28 mouse cellular contexts compared by ENCODE assay signal in the genomic region with DNA sequence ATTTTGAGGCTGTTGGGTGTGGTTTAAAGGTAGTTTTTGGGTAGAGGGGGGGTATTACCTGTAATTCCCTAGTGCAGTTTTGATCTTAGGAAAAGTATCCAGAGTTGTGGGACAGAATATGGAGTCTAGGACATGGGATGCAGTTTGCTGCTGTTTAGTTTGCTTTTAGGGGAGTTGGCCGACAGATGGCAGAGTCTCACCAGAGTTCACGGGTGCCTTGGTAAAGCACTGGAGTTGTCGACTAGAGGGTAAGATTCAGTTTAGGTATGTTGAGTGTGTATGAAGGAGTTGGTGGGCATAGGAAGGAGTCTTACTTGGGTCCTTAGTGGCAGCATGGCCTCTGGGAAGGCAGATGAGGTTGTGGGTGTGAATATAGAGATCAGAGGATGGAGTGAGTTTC.
A peak's percentile ranks its signal among the peaks of the same experiment; 100 is the strongest.
DNase-seq lines count a peak whose midpoint lies in the region; TF ChIP-seq lines count a peak whose summit lies in the region.
"Had no signal": no experiment of that assay in that cellular context is flagged by ENCODE, and none has a peak within 500 bp of the region (broad histone marks: within the 10 kb centered on the region; RNA-seq: fewer than 3 reads in every experiment).

No protein-coding gene starts in this region.

- intact Hi-C loops in gastrocnemius, adult 2 months (cut with DNase I), result no loop called here

- no peak overlapping the region for H3K27ac ChIP-seq in layer of hippocampus, adult 2 months
- H3K27ac ChIP-seq in CH12.LX (ENCODE audit: insufficient read depth, low read depth) (no peak overlapping the region), ES-E14 (ENCODE audit: insufficient read depth, low read depth, low read length, poor library complexity, severe bottlenecking) (no peak overlapping the region)
- no peak overlapping the region for H3K27ac ChIP-seq in cortical plate, adult 2 months (ENCODE audit: insufficient read depth, low read length)
- H3K27ac ChIP-seq in gastrocnemius, adult 2 months, result no peak overlapping the region
- H3K27ac ChIP-seq: embryonic facial prominence, embryonic 12.5 days; hindbrain, embryonic 14.5 days; liver, embryonic 12.5 days; macrophage; midbrain, embryonic 13.5 days; neural tube, embryonic 13.5 days had no signal

- no peak for TF ChIP-seq POLR2A in CH12.LX (IDR thresholded peaks at IDR 0.05; ENCODE audit: low read depth, low read length)
- TF ChIP-seq POLR2A in cortical plate, adult 2 months (IDR thresholded peaks at IDR 0.05; ENCODE audit: extremely low read depth, insufficient read depth, low read length), result no peak

- no peak overlapping the region for H3K9ac ChIP-seq in CH12.LX (ENCODE audit: insufficient read depth, low read depth)
- 0 out of 2 replicates have a peak overlapping the region, but pooled peaks have one; percentile 38 for H3K9ac ChIP-seq in ES-E14 (ENCODE audit: insufficient read depth, low read depth, low read length, poor library complexity, severe bottlenecking)
- H3K9ac ChIP-seq: embryonic facial prominence, embryonic 12.5 days; hindbrain, embryonic 14.5 days; liver, embryonic 12.5 days; liver, postnatal 0 days; midbrain, embryonic 13.5 days; neural tube, embryonic 13.5 days had no signal

- H3K4me3 ChIP-seq in layer of hippocampus, adult 2 months, result no peak overlapping the region
- H3K4me3 ChIP-seq in CH12.LX (replicated peaks in 1 of 3; ENCODE audit: low read depth in 2 of 3, low read length in 2 of 3, poor library complexity in 1 of 3) (no peak overlapping the region), ES-E14 (ENCODE audit: insufficient read depth in 1 of 2, low read depth in 1 of 2, low read length in 2 of 2, poor library complexity in 1 of 2, severe bottlenecking in 1 of 2) (no peak overlapping the region)
- H3K4me3 ChIP-seq in cortical plate, adult 2 months (ENCODE audit: insufficient read depth, low read length), result no peak overlapping the region
- no peak overlapping the region for H3K4me3 ChIP-seq in gastrocnemius, adult 2 months
- H3K4me3 ChIP-seq: embryonic facial prominence, embryonic 12.5 days; liver, embryonic 12.5 days; midbrain, embryonic 13.5 days; neural tube, embryonic 13.5 days had no signal

- no peaks in the 10 kb centered on the region for H3K36me3 ChIP-seq in CH12.LX (replicated peaks in 1 of 2; ENCODE audit: control insufficient read depth in 1 of 2, insufficient read depth in 1 of 2, low read length in 1 of 2)
- H3K36me3 ChIP-seq in ES-E14 (ENCODE audit: control insufficient read depth, insufficient read depth, low read length, poor library complexity, severe bottlenecking), result no peaks in the 10 kb centered on the region
- H3K36me3 ChIP-seq: embryonic facial prominence, embryonic 12.5 days; liver, embryonic 12.5 days; midbrain, embryonic 13.5 days; neural tube, embryonic 13.5 days had no signal

- TF ChIP-seq EP300 in CH12.LX (IDR thresholded peaks at IDR 0.05; ENCODE audit: low read length), result no peak

- TF ChIP-seq RAD21 in CH12.LX (IDR thresholded peaks at IDR 0.05; ENCODE audit: low read depth, low read length), result peak; percentile 84

- DNase-seq in layer of hippocampus, adult 2 months (ENCODE audit: low spot score in 2 of 2), result no peak
- no peak for DNase-seq in layer of hippocampus, postnatal 10 days (ENCODE audit: low spot score in 2 of 2)
- DNase-seq in CH12.LX (ENCODE audit: extremely low read depth), result peak; percentile 47
- peak; percentile 34 for DNase-seq in ES-E14 (ENCODE audit: low read depth, low spot score)
- DNase-seq in gastrocnemius, adult 2 months, result no peak
- no peak for DNase-seq in adrenal gland, adult 2 months
- no peak for DNase-seq in left cerebral cortex, adult 9 months (ENCODE audit: low spot score in 2 of 2)
- DNase-seq: adrenal gland, postnatal 14 days; cerebellum, adult 2 months; cerebellum, postnatal 14 days; embryo, embryonic 11 days; gastrocnemius, postnatal 25 days; heart, adult 18-20 months; heart, postnatal 36 days; kidney, adult 11 months; kidney, postnatal 10 days; layer of hippocampus, adult 9-11 months; left cerebral cortex, postnatal 4 days; liver, postnatal 0 days; thymus, postnatal 14 days had no signal

- H3K4me2 ChIP-seq in CH12.LX (ENCODE audit: insufficient read depth, low read depth, poor library complexity, severe bottlenecking), result no peak overlapping the region
- H3K4me2 ChIP-seq: embryonic facial prominence, embryonic 12.5 days; heart, embryonic 11.5 days; hindbrain, embryonic 14.5 days; liver, embryonic 12.5 days; midbrain, embryonic 13.5 days; neural tube, embryonic 13.5 days had no signal

- dilution Hi-C loops in CH12.LX (cut with MboI; ENCODE audit: extremely low pct_ligation_motif_present, extremely low pct_unique_long_range_greater_than_20kb, low sequenced_read_pairs), result no loop called here

- no peaks in the 10 kb centered on the region for H3K79me2 ChIP-seq in CH12.LX (replicated peaks; ENCODE audit: control insufficient read depth, extremely low read depth, insufficient read depth, poor library complexity, severe bottlenecking)

- H3K9me3 ChIP-seq in CH12.LX (replicated peaks; ENCODE audit: low read length) (no peaks in the 10 kb centered on the region), ES-E14 (ENCODE audit: control insufficient read depth, insufficient read depth, low read depth, low read length) (no peaks in the 10 kb centered on the region)
- H3K9me3 ChIP-seq: embryonic facial prominence, embryonic 12.5 days; liver, embryonic 12.5 days; midbrain, embryonic 13.5 days; neural tube, embryonic 13.5 days had no signal

- H3K27me3 ChIP-seq in CH12.LX (replicated peaks), result peaks cover 4% of the 10 kb centered on the region
- H3K27me3 ChIP-seq: embryonic facial prominence, embryonic 12.5 days; liver, embryonic 12.5 days; midbrain, embryonic 13.5 days; neural tube, embryonic 13.5 days had no signal

- peak; percentile 48 for TF ChIP-seq CTCF in layer of hippocampus, adult 2 months (conservative IDR thresholded peaks at IDR 0.05)
- peak; percentile 12 to 72; a peak in 2 of 4 replicates for TF ChIP-seq CTCF in CH12.LX (conservative IDR thresholded peaks at IDR 0.05 in 1 of 2, IDR thresholded peaks at IDR 0.05 in 1 of 2; ENCODE audit: low read depth in 2 of 2, low read length in 2 of 2)
- TF ChIP-seq CTCF in cortical plate, adult 2 months (IDR thresholded peaks at IDR 0.05; ENCODE audit: extremely low read depth, insufficient read depth, low read length), result peak; percentile 24; the same call in 1 of the 2 replicates
- TF ChIP-seq CTCF in gastrocnemius, adult 2 months (IDR thresholded peaks at IDR 0.05), result no peak

- in situ Hi-C loops in CH12.LX (cut with MboI; ENCODE audit: low pct_ligation_motif_present, low pct_unique_long_range_greater_than_20kb, low sequenced_read_pairs), result no loop called here
- in situ Hi-C loops in ES-E14 (cut with MboI; ENCODE audit: low sequenced_read_pairs in 2 of 2, unreplicated experiment in 2 of 2), result no loop called here

- H3K4me1 ChIP-seq in CH12.LX (ENCODE audit: control insufficient read depth in 1 of 2, insufficient read depth in 2 of 2) (no peaks in the 10 kb centered on the region), ES-E14 (ENCODE audit: control insufficient read depth in 2 of 2, insufficient read depth in 2 of 2, low read length in 2 of 2, poor library complexity in 1 of 2) (no peaks in the 10 kb centered on the region)
- H3K4me1 ChIP-seq in cortical plate, adult 2 months (ENCODE audit: control insufficient read depth, insufficient read depth, low read length), result no peaks in the 10 kb centered on the region
- H3K4me1 ChIP-seq: embryonic facial prominence, embryonic 12.5 days; liver, embryonic 12.5 days; midbrain, embryonic 13.5 days; neural tube, embryonic 13.5 days had no signal

TF ChIP-seq in CH12.LX, 34 proteins besides CTCF, POLR2A, EP300 and RAD21:
- no peak for TF ChIP-seq MYC (IDR thresholded peaks at IDR 0.05; ENCODE audit: low read depth, low read length)
- TF ChIP-seq ZNF384 (IDR thresholded peaks at IDR 0.05; ENCODE audit: low read depth, low read length), result no peak
- peak; percentile 23; the same call in 1 of the 2 replicates for TF ChIP-seq ZC3H11A (IDR thresholded peaks at IDR 0.05; ENCODE audit: low read depth, low read length)
- TF ChIP-seq SMC3 (IDR thresholded peaks at IDR 0.05; ENCODE audit: low read depth, low read length), result peak; percentile 60
- TF ChIP-seq MXI1 (IDR thresholded peaks at IDR 0.05; ENCODE audit: low read depth, low read length), result no peak
- no peak for TF ChIP-seq RCOR1 (conservative IDR thresholded peaks at IDR 0.05; ENCODE audit: low read depth, low read length)
- TF ChIP-seq UBTF (IDR thresholded peaks at IDR 0.05; ENCODE audit: low read depth, low read length), result no peak

TF ChIP-seq in ES-E14, 5 proteins besides CTCF, POLR2A, EP300 and RAD21:
- TF ChIP-seq ZC3H11A (IDR thresholded peaks at IDR 0.05; ENCODE audit: borderline replicate concordance, low read depth, low read length) (peak; percentile 74), ZNF384 (IDR thresholded peaks at IDR 0.05; ENCODE audit: low read depth, low read length) (no peak)

Comparison
In these comparisons a context has a peak if more than half of its experiments do, and no peak if none do; other contexts are left out.
1. DNase-seq: peak in CH12.LX (single experiment) and ES-E14 (single experiment); none in layer of hippocampus, adult 2 months (0 of 2), layer of hippocampus, postnatal 10 days (0 of 2), gastrocnemius, adult 2 months (single experiment), adrenal gland, adult 2 months (single experiment) and left cerebral cortex, adult 9 months (0 of 2).